Mouse (Mus musculus): ENCODE results near the gene Rps6kb2. TPM values are rescaled to one million over a fixed set of nuclear protein-coding genes. Genes with fewer than 3 reads are reported as not detected.

Gene Rps6kb2
- polyA plus RNA-seq, 1 experiment from 2014 or later, result 56.7 TPM

DNA sequence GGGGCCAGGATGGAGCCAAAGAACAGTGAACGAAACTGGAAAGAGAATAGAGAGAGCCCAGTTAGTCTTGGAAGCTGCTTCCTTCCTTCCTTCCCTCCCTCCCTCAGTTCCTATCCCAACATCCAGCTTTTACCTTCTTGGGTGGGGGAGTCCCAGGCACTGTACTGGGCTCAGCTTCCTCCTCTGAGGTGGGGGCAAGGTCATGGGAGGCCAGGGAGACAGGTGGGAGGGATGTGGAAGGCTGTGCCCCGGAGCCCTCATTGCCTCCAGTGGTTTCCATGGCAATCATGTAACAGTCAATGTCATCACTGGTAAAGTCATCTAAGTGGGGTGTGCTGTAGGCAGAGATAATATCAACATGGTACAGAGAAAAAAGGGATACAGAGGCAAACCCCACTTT lies 32.9 kb upstream of the Rps6kb2 start:
- Histone ChIP-seq H3K36me3 (peaks cover 30% of the 10 kb centered on the region), H3K27ac (replicated peaks) (no peak overlapping the region), H3K4me3 (no peak overlapping the region), H3K27me3 (no peaks in the 10 kb centered on the region), H3K9ac (no peak overlapping the region), H3K9me3 (no peaks in the 10 kb centered on the region), H3K4me1 (replicated peaks) (peaks cover 54% of the 10 kb centered on the region), H3K4me2 (no peak overlapping the region)
- ATAC-seq (ENCODE audit: low FRiP score, low read depth), result no peak
- 59% methylated on average over 2 of the region's 2 CpGs for WGBS

DNA sequence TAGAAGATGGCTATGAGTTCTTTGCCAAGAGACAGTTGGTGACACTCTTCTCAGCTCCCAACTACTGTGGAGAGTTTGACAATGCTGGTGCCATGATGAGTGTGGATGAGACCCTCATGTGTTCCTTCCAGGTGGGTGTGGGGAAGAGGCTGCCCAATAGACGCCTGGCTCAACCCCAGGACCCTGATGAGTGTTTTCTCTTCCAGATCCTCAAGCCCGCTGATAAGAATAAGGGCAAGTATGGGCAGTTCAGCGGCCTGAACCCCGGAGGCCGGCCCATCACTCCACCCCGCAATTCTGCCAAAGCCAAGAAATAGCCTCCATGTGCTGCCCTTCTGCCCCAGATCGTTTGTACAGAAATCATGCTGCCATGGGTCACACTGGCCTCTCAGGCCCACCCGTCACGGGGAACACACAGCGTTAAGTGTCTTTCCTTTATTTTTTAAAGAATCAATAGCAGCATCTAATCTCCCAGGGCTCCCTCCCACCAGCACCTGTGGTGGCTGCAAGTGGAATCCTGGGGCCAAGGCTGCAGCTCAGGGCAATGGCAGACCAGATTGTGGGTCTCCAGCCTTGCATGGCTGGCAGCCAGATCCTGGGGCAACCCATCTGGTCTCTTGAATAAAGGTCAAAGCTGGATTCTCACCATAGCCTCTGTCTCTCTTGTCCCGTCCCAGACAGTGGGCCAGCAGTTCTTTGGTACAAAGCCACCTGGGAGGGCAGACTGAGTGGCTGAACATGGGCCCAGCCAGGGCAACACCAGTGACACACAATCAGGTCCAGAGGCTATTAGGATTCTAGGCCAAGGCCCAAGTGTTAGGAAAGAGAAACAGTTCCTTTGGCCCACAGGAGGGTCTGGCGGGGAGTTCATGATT lies 31.9 kb upstream of the Rps6kb2 start:
- no peak overlapping the region for H3K4me3 ChIP-seq
- no peaks in the 10 kb centered on the region for H3K27me3 ChIP-seq
- peaks cover 44% of the 10 kb centered on the region for H3K4me1 ChIP-seq (replicated peaks)
- H3K9ac ChIP-seq, result no peak overlapping the region
- no peak for ATAC-seq (ENCODE audit: low FRiP score, low read depth)
- H3K36me3 ChIP-seq, result peaks cover 30% of the 10 kb centered on the region
- H3K4me2 ChIP-seq, result no peak overlapping the region
- no peaks in the 10 kb centered on the region for H3K9me3 ChIP-seq
- WGBS, result 72% methylated on average over 12 of the region's 12 CpGs
- H3K27ac ChIP-seq (replicated peaks), result peak overlapping the region; percentile 37; the same call in 1 of the 2 replicates

DNA sequence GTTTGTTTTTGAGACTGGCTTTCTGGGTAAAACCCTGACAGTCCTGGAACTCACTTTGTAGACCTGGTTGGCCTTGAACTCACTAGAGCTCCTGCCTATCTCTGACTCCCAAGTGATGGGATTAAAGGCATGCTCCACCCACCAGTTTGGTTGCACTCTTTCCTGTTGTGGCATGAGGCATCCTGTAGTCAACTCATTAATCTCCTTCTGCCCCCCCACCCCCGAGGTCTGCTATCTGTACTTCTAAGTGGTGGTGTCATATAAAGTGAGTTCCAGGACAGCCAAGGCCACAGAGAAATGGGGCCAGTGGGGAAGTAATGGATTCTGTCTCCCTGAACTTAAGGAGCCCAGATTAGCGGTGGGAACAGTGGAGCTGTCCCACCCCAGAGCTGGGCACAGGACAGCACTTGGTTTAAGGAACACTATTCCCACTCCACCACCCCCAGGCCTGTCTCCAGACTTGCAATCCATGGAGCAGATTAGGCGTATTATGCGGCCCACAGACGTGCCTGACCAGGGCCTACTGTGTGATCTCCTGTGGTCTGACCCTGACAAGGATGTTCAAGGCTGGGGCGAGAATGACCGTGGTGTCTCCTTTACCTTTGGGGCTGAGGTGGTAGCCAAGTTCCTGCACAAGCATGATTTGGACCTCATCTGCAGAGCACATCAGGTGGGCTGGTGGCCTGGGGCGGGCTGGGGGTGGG lies 31.0 kb upstream of the Rps6kb2 start:
- Histone ChIP-seq H3K27ac (replicated peaks) (no peak overlapping the region), H3K4me1 (replicated peaks) (peaks cover 41% of the 10 kb centered on the region), H3K4me3 (no peak overlapping the region), H3K9ac (no peak overlapping the region), H3K4me2 (no peak overlapping the region), H3K9me3 (no peaks in the 10 kb centered on the region), H3K27me3 (no peaks in the 10 kb centered on the region), H3K36me3 (peaks cover 30% of the 10 kb centered on the region)
- WGBS, result 88% methylated on average over 8 of the region's 8 CpGs
- no peak for ATAC-seq (ENCODE audit: low FRiP score, low read depth)

DNA sequence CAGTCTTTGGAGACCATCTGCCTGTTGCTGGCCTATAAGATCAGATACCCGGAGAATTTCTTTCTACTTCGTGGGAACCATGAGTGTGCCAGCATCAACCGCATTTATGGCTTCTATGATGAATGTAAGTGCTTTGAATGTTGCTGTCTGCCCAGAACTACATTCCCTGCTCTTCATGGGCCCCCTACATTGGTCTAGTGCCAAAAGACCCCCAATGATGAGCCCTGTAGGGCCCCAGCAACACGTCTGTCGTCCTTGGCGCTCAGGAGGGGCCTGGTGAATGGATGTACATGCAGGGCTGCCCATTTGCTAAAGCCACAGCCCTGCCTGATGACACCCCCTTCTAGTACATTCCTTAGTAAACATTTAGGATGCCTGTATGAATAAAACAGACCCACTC lies 30.0 kb upstream of the Rps6kb2 start:
- peak overlapping the region; percentile 97 for H3K9ac ChIP-seq
- 58% methylated on average over 6 of the region's 6 CpGs for WGBS
- peak overlapping the region; percentile 94; the same call in 1 of the 2 replicates for H3K27ac ChIP-seq (replicated peaks)
- H3K9me3 ChIP-seq, result no peaks in the 10 kb centered on the region
- H3K4me1 ChIP-seq (replicated peaks), result peaks cover 41% of the 10 kb centered on the region
- H3K4me2 ChIP-seq, result peak overlapping the region; percentile 95
- ATAC-seq (ENCODE audit: low FRiP score, low read depth), result no peak
- H3K27me3 ChIP-seq, result no peaks in the 10 kb centered on the region
- peak overlapping the region; percentile 87 for H3K4me3 ChIP-seq
- peaks cover 30% of the 10 kb centered on the region for H3K36me3 ChIP-seq

- Histone ChIP-seq H3K4me2 (peak overlapping the region; percentile 95), H3K36me3 (peaks cover 30% of the 10 kb centered on the region), H3K4me3 (peak overlapping the region; percentile 87), H3K9me3 (no peaks in the 10 kb centered on the region), H3K9ac (peak overlapping the region; percentile 97), H3K27ac (replicated peaks) (peak overlapping the region; percentile 94), H3K4me1 (replicated peaks) (peaks cover 41% of the 10 kb centered on the region), H3K27me3 (no peaks in the 10 kb centered on the region)
- WGBS, result under 1% methylated on average over 50 of the region's 52 CpGs
- peak; percentile 75 for ATAC-seq (ENCODE audit: low FRiP score, low read depth)
Measured at GRCm38 (mm10) chr19:4192251-4192985, 29.3 kb upstream of the Rps6kb2 start.

GRCm38 (mm10) chr19:4191528-4192250 lies 28.5 kb upstream of the Rps6kb2 start, which contains the start of gene Ppp1ca:
Gene Ppp1ca (plus strand): TSS chr19:4192065.
- ATAC-seq (ENCODE audit: low FRiP score, low read depth), result peak; percentile 92
- H3K36me3 ChIP-seq, result peaks cover 24% of the 10 kb centered on the region
- WGBS, result 9% methylated on average over 31 of the region's 47 CpGs
- peak within 1 kb of the TSS; percentile 97 for H3K9ac ChIP-seq
- peaks cover 39% of the 10 kb centered on the region for H3K4me1 ChIP-seq (replicated peaks)
- peak within 1 kb of the TSS; percentile 95 for H3K4me2 ChIP-seq
- peak within 1 kb of the TSS; percentile 87 for H3K4me3 ChIP-seq
- no peaks in the 10 kb centered on the region for H3K9me3 ChIP-seq
- no peaks in the 10 kb centered on the region for H3K27me3 ChIP-seq
- H3K27ac ChIP-seq (replicated peaks), result peak within 1 kb of the TSS; percentile 94

GRCm38 (mm10) chr19:4190831-4191334 lies 27.7 kb upstream of the Rps6kb2 start, which contains the start of gene Tbc1d10c:
Gene Tbc1d10c (minus strand): TSS chr19:4191284.
- 71% methylated on average over 4 of the region's 4 CpGs for WGBS
- Histone ChIP-seq H3K4me3 (peak within 1 kb of the TSS; percentile 87), H3K4me1 (replicated peaks) (peaks cover 35% of the 10 kb centered on the region), H3K9ac (peak within 1 kb of the TSS; percentile 97), H3K9me3 (no peaks in the 10 kb centered on the region), H3K4me2 (peak within 1 kb of the TSS; percentile 95), H3K36me3 (peaks cover 20% of the 10 kb centered on the region), H3K27ac (replicated peaks) (peak within 1 kb of the TSS; percentile 94), H3K27me3 (no peaks in the 10 kb centered on the region)
- no peak for ATAC-seq (ENCODE audit: low FRiP score, low read depth)

DNA sequence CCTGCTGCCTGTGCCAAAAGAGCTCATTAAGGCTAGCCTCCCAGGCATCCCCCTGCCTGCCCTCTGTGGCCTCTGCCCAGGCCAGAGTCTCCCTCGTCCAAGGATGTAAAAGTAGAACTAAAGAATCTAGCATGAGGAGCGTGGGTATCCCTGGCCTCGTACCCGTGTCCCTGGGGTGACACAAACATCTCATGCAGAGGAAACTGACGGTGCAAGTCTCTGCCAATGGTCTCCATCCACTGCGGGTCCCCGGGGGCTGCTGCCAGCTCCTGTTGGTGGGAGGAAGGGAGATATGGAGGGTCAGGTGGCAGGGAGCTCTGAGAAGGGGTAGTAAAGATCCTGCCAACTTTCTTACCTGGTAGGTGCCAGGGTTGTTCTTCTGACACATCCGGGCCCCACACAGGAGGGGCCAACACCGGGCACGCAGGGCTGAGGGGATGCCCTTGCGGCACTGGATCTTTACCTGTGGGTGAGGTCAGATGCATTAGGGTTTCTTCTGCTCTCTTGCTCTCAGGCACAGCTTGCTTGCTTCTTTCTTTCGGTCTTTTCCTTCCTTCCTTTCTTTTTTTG lies 26.0 kb upstream of the Rps6kb2 start:
- Histone ChIP-seq H3K4me1 (replicated peaks) (peaks cover 25% of the 10 kb centered on the region), H3K27ac (replicated peaks) (no peak overlapping the region), H3K9me3 (no peaks in the 10 kb centered on the region), H3K27me3 (no peaks in the 10 kb centered on the region), H3K4me2 (no peak overlapping the region), H3K4me3 (no peak overlapping the region), H3K9ac (no peak overlapping the region), H3K36me3 (0 out of 2 replicates have a peak, but pooled peaks cover 3% of the 10 kb centered on the region)
- 83% methylated on average over 12 of the region's 12 CpGs for WGBS
- no peak for ATAC-seq (ENCODE audit: low FRiP score, low read depth)

DNA sequence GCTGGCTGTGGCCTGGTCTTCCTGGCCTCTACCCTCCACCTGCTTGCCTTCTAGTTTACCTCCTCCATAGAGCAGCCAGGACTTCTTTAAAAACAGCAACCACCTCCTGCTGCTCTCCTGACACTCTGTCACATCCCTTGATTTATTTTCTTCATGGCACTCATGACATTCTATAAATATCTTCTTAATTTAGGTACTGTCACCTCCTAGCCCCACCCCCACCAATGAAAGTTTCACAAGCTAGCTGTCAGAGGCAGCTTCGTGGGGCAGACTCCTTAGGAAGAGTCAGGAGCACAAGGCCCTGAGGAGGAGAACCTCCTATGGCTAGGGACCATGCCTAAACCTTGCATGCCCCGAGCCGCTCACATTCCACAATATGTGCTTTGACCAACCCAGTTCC lies 24.1 kb upstream of the Rps6kb2 start:
- 79% methylated on average over 3 of the region's 3 CpGs for whole genome bisulfite sequencing
- no peak overlapping the region for H3K27ac ChIP-seq (replicated peaks)
- H3K36me3 ChIP-seq, result no peaks in the 10 kb centered on the region
- no peak overlapping the region for H3K4me3 ChIP-seq
- no peak overlapping the region for H3K9ac ChIP-seq
- no peak for ATAC-seq (ENCODE audit: low FRiP score, low read depth)
- H3K4me1 ChIP-seq (replicated peaks), result peaks cover 10% of the 10 kb centered on the region
- no peaks in the 10 kb centered on the region for H3K9me3 ChIP-seq
- H3K4me2 ChIP-seq, result no peak overlapping the region
- H3K27me3 ChIP-seq, result no peaks in the 10 kb centered on the region

- H3K27ac ChIP-seq (replicated peaks), result no peak overlapping the region; the same call in 1 of the 2 replicates
- no peaks in the 10 kb centered on the region for H3K27me3 ChIP-seq
- H3K9ac ChIP-seq, result no peak overlapping the region
- no peak overlapping the region for H3K4me2 ChIP-seq
- no peak overlapping the region for H3K4me3 ChIP-seq
- 60% methylated on average over 15 of the region's 15 CpGs for WGBS
- no peaks in the 10 kb centered on the region for H3K36me3 ChIP-seq
- H3K4me1 ChIP-seq (replicated peaks), result peaks cover 11% of the 10 kb centered on the region
- ATAC-seq (ENCODE audit: low FRiP score, low read depth), result no peak
- H3K9me3 ChIP-seq, result no peaks in the 10 kb centered on the region
Measured at GRCm38 (mm10) chr19:4184976-4185975, 22.1 kb upstream of the Rps6kb2 start.
